In genomic region chr2:166728261-166728680, GRCm38 (mm10) we compare ENCODE assay signal across 11 mouse cellular contexts. TPM values are rescaled to one million over a fixed set of nuclear protein-coding genes. Genes with fewer than 3 reads are reported as not detected.
DNase-seq lines count a peak whose midpoint lies in the region; ATAC-seq and TF ChIP-seq lines count a peak whose summit lies in the region.
"Had no signal": no experiment of that assay in that cellular context is flagged by ENCODE, and none has a peak within 500 bp of the region (broad histone marks: within the 10 kb centered on the region; RNA-seq: fewer than 3 reads in every experiment).

No protein-coding gene starts in this region.

- 47% methylated on average over 3 of the region's 3 CpGs for WGBS in hindbrain, embryonic 12.5 days
- WGBS in neural tube, embryonic 14.5 days = 36% methylated on average over 3 of the region's 3 CpGs
- 77% methylated on average over 3 of the region's 3 CpGs for WGBS in thymus, adult 2 months

- no peak overlapping the region for H3K9ac ChIP-seq in hindbrain, embryonic 12.5 days
- no peak overlapping the region for H3K9ac ChIP-seq in neural tube, embryonic 14.5 days (replicated peaks; ENCODE audit: low read depth, low read length)
- H3K9ac ChIP-seq: limb, embryonic 13.5 days; midbrain, embryonic 12.5 days had no signal

- peaks cover 27% of the 10 kb centered on the region for H3K4me1 ChIP-seq in hindbrain, embryonic 12.5 days
- peaks cover 18% of the 10 kb centered on the region for H3K4me1 ChIP-seq in neural tube, embryonic 14.5 days (ENCODE audit: control insufficient read depth, insufficient read depth, low read length)
- H3K4me1 ChIP-seq in thymus, adult 2 months (replicated peaks; ENCODE audit: control insufficient read depth, insufficient read depth, low read length) = no peaks in the 10 kb centered on the region

- no peaks in the 10 kb centered on the region for H3K36me3 ChIP-seq in hindbrain, embryonic 12.5 days
- no peaks in the 10 kb centered on the region for H3K36me3 ChIP-seq in neural tube, embryonic 14.5 days (ENCODE audit: control insufficient read depth, insufficient read depth, low read length)
- H3K36me3 ChIP-seq in thymus, adult 2 months (ENCODE audit: control insufficient read depth, insufficient read depth, low read length) = no peaks in the 10 kb centered on the region
- H3K36me3 ChIP-seq: limb, embryonic 13.5 days; midbrain, embryonic 12.5 days had no signal

- no peak overlapping the region for H3K4me3 ChIP-seq in gastrocnemius, adult 2 months
- no peak overlapping the region for H3K4me3 ChIP-seq in hindbrain, embryonic 12.5 days
- no peak overlapping the region for H3K4me3 ChIP-seq in neural tube, embryonic 14.5 days (ENCODE audit: low read depth, low read length)
- no peak overlapping the region for H3K4me3 ChIP-seq in thymus, adult 2 months (ENCODE audit: control insufficient read depth, insufficient read depth, low read length)
- H3K4me3 ChIP-seq: limb, embryonic 13.5 days; midbrain, embryonic 12.5 days had no signal

- H3K9me3 ChIP-seq in hindbrain, embryonic 12.5 days (replicated peaks) = no peaks in the 10 kb centered on the region
- H3K9me3 ChIP-seq in neural tube, embryonic 14.5 days (ENCODE audit: control insufficient read depth, low read length) = no peaks in the 10 kb centered on the region
- H3K9me3 ChIP-seq: limb, embryonic 13.5 days; midbrain, embryonic 12.5 days had no signal

- TF ChIP-seq CTCF in gastrocnemius, adult 2 months (IDR thresholded peaks at IDR 0.05) = no peak
- no peak for TF ChIP-seq CTCF in thymus, adult 2 months (IDR thresholded peaks at IDR 0.05; ENCODE audit: borderline replicate concordance, control insufficient read depth, extremely low read depth, insufficient read depth, low read length, poor library complexity)

- H3K27ac ChIP-seq in gastrocnemius, adult 2 months = 0 out of 2 replicates have a peak overlapping the region, but pooled peaks have one; percentile 0
- H3K27ac ChIP-seq in hindbrain, embryonic 12.5 days = no peak overlapping the region; the same call in 1 of the 2 replicates
- peak overlapping the region; percentile 22; the same call in 1 of the 2 replicates for H3K27ac ChIP-seq in neural tube, embryonic 14.5 days (ENCODE audit: low read depth, low read length)
- H3K27ac ChIP-seq in thymus, adult 2 months (ENCODE audit: control insufficient read depth, insufficient read depth, low read length) = no peak overlapping the region
- H3K27ac ChIP-seq: limb, embryonic 13.5 days; midbrain, embryonic 12.5 days had no signal

- DNase-seq in gastrocnemius, adult 2 months = no peak
- no peak for DNase-seq in gastrocnemius, postnatal 4 days (ENCODE audit: low spot score in 2 of 2)
- DNase-seq in lung, postnatal 36 days = peak; percentile 45
- no peak for DNase-seq in lung, postnatal 10 days
- no peak for DNase-seq in testis, postnatal 14 days (ENCODE audit: low spot score)
- DNase-seq in thymus, adult 2 months = no peak
- DNase-seq: adrenal gland, postnatal 14 days had no signal

- TF ChIP-seq POLR2A in thymus, adult 2 months (IDR thresholded peaks at IDR 0.05; ENCODE audit: control insufficient read depth, extremely low read depth, insufficient read depth, low read length, poor library complexity) = no peak

- no peak overlapping the region for H3K4me2 ChIP-seq in hindbrain, embryonic 12.5 days (replicated peaks)
- no peak overlapping the region for H3K4me2 ChIP-seq in neural tube, embryonic 14.5 days (ENCODE audit: low read depth, low read length)
- H3K4me2 ChIP-seq: limb, embryonic 13.5 days; midbrain, embryonic 12.5 days had no signal

- peaks cover under 1% of the 10 kb centered on the region; the same call in 1 of the 2 replicates for H3K27me3 ChIP-seq in hindbrain, embryonic 12.5 days
- no peaks in the 10 kb centered on the region for H3K27me3 ChIP-seq in neural tube, embryonic 14.5 days (ENCODE audit: control insufficient read depth, insufficient read depth, low read length)
- no peaks in the 10 kb centered on the region for H3K27me3 ChIP-seq in thymus, adult 2 months (ENCODE audit: control insufficient read depth, insufficient read depth, low read length)
- H3K27me3 ChIP-seq: limb, embryonic 13.5 days; midbrain, embryonic 12.5 days had no signal

- intact Hi-C loops in gastrocnemius, adult 2 months (cut with DNase I) = no loop called here

- ATAC-seq in hindbrain, embryonic 12.5 days (ENCODE audit: low FRiP score) = 0 out of 2 replicates have a peak, but pooled peaks have one; percentile 26
- no peak for ATAC-seq in neural tube, embryonic 14.5 days (ENCODE audit: low read depth)

RNA-seq across cellular contexts. Expression of gene Prex1, which starts 14.6 kb away (rescaled TPM):
- 1 to 10 TPM; 3.0 to 5.2 TPM for total RNA-seq in gastrocnemius, adult 2 months (2021)
- 10 to 100 TPM; 18.2 to 19.4 TPM for total RNA-seq in gastrocnemius, postnatal 4 days (2021)
- polyA plus RNA-seq in hindbrain, embryonic 12.5 days (2016; fragmentation: Nextera tagmentation; extraction: Ambion mirVana) = 40.8 and 43.8 TPM in 2 replicates
- polyA plus RNA-seq in neural tube, embryonic 14.5 days (2014; fragmentation: Nextera tagmentation; extraction: Ambion mirVana) = 25.9 and 29.4 TPM in 2 replicates
- 264 and 297 TPM in 2 replicates for polyA plus RNA-seq in thymus, adult 2 months (2012; rRNA removed)

Comparison
In these comparisons a context has a peak if more than half of its experiments do, and no peak if none do; other contexts are left out.
1. H3K27ac ChIP-seq: peak in gastrocnemius, adult 2 months (single experiment) and neural tube, embryonic 14.5 days (single experiment); none in hindbrain, embryonic 12.5 days (single experiment) and thymus, adult 2 months (single experiment).